Mouse (Mus musculus): ENCODE measurements around the gene Rasa3.

The Rasa3 gene

DNA sequence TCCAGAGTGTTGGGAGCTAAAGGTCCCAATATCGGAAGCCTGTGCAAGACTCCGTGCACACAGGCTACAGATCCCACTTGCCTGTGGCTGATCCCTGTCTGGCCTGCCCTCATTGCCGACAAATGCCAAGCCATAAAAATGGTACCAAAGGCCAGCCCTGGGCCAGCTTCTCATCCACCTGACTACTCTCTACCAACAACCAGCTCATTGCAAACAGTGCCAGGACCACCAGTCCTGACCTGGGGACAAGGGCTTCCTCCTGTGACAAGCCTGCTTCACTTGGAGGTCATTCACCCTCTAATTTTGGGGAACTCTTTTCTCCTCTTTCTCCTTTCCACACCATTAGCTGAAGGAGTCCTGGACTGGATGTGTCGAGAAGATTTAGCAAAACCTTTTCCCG lies 29.8 kb downstream of the Rasa3 start:
- no peak for DNase-seq

DNA sequence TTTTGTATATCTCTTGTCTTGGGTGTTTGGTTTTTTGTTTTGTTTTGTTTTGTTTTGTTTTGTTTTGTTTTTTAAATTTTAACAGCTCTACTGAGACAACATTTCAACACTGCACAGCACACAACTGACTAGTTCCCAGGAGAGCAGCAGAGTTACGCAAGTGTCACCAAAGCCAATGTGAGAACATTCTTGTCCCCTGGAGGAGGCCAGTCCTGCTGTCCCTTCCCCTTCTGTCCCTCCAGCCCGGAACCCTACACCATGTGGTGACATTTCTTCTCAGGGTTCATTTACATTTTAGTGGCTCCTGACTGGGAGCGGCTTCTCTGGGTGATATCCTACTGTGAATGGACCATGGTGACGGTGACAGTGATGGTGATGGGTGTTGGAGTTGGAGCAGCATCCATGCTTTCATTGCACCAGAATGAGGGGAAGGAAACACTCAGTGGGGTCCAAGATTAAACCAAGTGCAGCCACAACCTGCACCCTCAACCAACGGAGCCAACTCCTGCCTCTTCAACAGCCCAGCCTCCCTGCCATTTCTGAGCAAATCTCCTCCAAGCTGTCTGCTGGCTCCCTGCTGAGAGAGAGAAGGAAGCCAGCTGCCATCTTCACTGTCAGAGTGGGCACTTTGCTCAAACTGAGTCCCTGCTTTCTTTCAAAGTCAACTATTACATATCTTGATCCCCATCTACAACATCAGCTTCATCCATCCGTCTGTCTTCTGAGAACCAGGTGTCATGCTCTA lies 32.3 kb downstream of the Rasa3 start:
- DNase-seq: peak; percentile 61 to 76

DNA sequence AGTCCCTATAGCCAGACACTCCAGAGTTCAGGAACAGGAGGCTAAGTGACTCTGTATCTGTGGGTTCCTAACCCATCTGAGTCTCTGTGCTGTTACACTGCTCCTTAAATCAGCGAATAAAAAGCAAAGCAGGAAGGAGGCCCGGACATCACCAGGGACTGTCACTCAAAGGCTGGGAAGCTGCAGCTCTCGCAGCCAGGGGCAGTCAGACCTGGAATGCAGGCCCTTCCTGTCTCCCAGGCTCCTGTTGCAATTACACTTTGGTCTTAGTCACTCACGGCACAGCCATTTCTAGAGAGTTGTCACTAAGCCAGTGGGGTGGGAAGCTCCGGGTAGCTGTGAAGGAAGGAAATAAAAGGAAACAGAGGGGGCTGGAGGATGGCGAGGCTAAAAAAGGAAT lies 33.2 kb downstream of the Rasa3 start:
- peak; percentile 45 to 67 for DNase-seq

DNA sequence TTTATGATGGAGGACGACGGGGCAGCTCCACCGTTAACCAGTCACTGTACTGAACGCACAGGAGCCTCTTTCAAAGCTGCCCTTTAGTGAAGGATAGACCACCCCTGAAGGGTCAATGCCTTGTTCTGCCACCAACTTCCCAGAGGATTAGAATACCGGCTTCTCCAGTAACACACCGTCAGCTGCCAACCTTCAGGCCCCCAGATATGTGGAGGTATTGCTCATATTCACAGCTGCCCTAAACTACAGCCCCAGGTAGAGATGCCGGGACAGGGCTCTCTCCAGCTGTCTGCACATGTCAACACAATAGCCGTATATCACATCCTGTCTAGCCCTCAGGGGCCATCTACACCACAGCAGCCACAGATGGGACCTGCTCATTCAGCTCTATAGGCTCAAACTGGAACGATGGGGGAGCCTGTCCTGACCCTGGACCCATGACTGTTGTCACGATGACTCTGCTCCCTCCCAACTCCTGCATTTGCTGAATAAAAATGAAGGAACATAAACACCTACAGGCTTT lies 34.7 kb downstream of the Rasa3 start:
- no peak for DNase-seq

DNA sequence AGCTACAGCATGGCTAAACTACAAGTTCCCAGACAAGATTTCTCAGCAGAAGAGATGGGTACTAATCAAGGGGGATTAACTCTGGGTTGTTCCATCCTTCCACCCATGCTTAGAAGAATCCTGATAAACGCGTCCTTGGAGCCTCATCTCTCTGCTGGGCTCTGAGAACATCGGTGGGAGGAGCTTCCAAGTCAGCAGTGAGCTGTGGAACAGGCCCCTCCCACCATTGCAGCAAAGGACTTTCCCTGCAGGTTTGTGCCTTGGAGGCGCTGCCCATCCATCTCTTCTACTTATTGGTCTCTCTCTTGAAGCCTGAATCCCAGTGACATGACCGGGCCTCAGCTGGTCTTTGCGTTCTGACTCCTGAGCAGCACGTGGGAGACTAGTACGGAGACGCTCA lies 36.2 kb downstream of the Rasa3 start:
- DNase-seq: no peak

DNA sequence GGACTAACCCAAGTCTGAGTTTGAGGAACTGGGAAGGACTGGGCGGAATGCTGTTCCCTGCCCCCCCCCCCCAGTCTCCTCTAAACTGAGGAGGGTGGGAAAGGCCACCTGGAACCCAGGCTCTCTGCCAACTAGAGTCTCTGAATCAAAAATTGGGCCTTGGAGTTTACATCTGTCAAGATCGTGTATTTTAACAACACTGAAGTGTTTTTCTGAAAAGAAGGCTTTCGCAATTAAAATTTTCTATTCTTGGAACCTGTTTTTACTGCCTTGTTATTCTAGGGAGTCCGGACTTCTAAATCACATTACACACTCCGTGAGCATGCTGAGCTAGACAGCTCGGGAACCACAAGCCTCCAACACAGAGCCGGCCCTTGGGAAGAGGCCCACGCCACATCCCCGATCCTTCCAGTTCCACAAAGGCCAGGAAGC lies 36.9 kb downstream of the Rasa3 start:
- DNase-seq: peak; percentile 57 to 71

DNA sequence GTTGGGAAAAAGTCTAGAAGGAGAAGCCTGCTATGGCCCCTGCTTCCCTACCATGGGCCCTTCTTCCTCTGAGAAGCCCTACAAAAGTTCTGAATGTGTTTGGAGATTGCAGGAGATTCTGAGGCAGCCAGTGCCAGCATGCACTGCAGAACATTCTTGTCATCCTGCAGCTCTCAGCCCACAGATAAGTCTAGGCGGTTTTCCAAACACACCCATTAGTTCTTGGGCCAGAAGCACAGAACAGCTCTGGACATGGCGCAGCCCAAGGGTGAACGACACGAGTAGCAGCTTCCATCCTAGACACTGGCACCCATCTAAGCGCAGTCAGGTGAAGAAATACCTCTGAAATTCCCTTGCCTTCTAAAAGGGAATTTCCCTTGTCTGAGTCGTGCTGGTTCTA lies 44.3 kb downstream of the Rasa3 start:
- no peak for DNase-seq

DNA sequence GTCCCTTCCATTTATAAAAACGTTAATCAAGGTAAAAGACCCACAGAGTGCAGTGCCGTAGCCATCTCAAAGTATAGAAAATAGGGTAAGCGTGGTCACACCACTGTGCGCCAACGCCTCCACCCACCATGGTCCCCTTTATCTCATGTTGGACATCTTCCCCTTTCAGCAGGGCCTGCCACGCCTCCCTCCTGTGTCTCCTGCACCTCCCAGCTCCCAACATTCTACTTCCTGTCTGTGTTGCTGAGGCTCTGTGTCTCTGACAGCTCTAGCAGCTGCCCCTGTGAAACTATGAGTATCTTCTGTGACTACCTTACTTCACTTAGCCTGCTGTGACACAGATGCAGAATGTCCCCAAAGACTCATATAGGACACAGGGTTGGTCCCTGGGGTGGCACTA lies 45.1 kb downstream of the Rasa3 start:
- no peak for DNase-seq

DNA sequence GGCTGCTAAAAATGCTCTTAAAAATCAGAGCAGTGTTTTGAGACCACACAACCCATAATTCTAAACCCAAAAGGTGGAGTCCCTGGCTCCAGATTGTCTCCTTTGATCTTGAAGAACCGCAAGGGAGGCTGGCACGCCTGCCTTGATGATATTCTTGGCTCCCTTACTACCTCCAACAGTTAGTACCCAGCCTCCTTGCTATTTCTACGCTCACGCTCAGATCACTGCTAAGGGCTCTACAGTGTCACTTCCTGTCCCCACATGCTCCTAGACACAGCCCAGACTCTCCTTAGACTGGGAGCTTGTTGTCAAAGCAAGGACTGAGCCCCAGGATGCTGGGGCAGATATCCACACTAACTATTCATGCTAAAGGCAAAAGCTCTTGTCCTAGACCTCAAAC lies 46.6 kb downstream of the Rasa3 start:
- DNase-seq: no peak

DNA sequence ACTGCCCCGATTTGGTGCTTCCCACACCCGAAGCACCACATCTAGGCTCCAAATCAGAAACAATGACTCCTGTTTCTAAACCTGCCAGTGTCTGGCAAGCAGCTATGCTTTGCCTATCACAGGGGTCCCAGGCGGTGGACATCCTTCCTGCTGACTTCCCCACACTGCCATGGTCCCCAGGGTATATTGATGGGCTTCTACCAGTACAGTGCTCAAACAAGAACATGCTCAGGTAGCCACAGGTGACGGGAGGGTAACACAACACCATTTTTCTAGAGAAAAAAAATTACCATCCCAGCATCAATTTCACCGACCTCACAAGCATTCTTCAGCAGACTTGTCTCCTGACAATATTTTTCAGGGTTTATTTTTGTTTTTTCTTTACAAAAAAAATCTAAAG lies 47.2 kb downstream of the Rasa3 start:
- DNase-seq: no peak

DNA sequence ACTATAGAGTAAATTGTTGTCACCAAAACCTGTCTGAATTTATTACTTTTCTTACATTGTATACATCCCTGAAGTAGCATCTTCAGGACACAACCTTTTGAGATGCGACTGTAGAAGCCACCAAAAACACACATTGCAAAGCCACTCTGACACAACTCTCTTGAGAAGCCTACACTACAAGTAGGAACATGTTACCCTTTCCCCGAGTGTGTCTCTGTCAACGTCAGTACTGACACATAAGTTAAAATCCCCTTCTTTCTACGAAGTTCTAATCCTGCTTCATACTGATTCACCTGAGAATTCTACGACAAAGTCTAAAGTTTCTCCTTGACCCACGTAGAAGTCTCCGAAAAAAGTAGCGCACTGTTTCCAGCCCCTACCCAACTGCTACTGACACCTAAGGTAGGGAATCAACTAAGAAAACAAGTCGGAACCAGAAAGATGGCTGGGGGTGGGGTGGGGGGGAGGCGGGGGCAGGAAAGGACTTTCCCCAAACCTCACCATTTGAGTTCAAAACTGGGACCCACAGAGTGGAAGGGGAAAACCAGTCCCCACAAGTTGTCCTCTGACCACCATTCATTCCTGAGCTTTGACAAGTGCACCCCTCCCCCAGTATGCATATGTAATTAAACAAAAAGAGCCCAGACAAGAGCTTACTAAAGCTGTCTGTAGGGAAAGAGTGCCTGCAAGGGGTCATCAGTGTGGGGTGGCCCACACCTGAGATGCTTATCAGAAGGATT lies 47.9 kb downstream of the Rasa3 start:
- no peak for DNase-seq

DNA sequence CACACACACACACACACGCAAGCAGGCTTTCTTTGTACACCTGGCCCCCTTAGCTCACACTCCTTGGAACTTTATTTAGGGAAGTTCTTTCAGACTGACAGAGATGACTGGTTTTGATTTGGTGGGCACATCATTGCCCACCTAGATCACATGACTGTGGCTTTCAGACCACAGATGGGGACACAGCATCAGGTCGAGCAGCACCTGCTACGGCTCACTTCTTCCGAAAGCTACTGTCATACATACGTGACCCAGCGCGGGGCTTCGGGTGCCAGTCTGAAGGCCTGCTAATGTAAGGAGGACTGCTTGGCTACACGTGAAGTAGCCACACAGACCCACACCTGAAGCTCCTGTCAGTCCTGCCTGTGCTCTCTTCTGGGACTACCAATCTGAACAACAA lies 49.3 kb downstream of the Rasa3 start:
- DNase-seq: no peak

DNA sequence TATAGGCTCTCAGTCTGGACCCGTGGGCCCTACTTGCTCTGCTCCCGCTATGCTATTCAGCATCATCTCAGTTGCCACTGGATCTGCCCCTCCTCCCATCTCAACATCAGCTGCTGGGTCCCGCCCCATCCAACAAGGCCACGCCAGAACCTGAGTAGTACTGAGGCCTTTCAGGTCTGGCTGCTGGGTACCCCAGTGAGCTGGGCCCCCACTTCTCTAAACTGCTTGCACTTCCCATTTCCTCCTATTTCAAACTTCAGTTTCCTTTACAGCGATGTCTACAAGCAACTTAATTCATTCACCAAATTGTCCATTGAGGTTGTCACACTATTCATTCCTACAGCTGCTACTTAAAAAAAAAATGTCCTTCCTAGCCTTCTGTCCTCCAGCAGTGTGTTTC lies 49.8 kb downstream of the Rasa3 start:
- no peak for DNase-seq

DNA sequence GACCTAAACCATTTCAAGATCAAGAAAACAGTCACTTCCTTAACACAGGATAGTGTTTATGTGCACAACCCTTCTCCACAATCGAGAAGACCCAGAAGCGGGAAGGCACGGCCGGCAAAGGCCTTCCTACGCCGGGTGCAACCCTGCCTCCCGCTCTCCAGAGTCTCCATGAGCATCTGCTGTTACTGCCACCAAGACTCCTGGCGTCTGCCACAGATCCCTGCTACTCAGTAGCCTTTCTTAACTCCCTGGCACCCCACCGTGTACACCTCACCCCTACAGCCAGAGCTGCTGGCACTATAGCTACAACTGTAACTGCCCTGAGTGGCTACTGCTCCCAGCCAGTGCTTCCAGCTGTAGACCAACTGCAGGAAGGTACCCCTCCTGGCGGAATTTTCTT lies 51.3 kb downstream of the Rasa3 start:
- no peak for DNase-seq

DNA sequence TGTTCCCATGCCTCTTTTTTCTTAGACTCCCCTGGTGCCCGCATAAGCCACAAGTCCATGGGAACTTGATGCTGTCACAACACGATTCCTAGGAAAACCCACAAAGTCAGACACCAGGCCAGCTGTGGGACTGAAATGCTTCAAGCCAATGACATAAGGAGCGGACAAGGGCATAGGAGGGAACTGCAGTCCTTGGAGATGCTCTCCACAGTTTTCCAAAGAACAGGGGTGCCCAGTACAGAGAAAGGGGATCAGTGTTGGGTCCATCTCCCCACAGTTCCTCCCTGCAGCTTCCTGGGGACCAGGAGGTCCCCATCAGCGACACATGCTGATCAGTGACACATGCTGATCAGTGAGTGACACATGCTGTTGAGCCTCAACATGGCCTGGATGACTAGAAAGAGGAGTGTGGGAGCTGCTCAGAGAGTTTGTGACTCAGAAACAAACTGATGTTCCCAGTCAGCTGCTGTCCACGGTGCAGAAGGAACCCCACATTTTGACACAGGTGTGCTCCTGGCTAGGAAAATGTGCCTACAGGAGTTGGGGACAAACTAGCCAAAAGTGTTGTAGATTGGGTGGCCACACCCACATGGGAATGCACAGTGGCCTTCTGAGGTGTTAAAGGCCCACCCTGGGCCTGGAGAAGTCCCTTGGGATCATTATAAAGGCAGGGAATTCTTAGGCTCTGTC lies 52.0 kb downstream of the Rasa3 start:
- no peak for DNase-seq

DNA sequence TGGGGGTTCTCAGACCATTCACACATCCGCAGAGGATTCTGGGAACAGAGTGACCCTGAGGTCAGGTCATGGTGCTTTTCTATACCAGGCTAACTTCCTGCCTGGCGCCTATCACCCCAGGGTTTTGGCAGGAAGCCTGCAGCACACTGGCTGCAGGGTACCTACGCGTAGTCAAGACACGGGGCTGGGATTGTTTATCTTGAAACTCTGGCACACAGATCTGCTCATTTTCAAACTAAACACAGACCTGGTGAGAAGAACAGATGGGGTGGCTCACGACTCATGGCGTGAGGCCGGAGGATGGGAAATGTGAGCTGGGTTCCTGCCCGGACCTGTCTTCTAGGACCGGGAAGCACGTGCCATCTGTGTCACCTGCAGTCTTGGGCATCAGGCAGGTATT lies 52.5 kb downstream of the Rasa3 start:
- DNase-seq: peak; percentile 73 to 85

DNA sequence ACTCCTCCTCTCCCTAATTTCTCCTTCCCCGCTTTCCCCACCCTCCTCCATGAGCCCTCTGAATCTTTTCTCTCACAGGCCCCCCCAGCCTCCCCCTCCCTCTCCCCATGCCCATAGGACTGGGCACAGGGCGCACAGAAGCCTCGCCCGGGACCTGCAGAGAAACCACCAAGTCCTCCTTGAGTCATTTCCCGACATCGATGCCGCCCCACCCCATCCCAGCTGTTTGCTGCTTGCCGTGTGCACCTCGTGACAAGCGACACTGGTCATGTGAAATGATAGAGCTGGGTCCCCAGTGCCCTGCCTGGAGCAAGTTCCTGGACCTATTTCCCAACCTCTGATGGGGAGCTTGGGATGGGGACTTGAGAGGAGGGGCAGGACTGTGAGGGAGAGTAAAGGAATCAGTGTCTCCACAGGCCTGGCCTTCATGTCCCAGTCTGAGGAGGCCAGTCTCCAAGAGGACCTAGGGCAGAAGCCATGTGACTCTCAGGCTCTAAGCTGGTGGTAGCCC lies 53.4 kb downstream of the Rasa3 start:
- DNase-seq: peak; percentile 80 to 81

DNA sequence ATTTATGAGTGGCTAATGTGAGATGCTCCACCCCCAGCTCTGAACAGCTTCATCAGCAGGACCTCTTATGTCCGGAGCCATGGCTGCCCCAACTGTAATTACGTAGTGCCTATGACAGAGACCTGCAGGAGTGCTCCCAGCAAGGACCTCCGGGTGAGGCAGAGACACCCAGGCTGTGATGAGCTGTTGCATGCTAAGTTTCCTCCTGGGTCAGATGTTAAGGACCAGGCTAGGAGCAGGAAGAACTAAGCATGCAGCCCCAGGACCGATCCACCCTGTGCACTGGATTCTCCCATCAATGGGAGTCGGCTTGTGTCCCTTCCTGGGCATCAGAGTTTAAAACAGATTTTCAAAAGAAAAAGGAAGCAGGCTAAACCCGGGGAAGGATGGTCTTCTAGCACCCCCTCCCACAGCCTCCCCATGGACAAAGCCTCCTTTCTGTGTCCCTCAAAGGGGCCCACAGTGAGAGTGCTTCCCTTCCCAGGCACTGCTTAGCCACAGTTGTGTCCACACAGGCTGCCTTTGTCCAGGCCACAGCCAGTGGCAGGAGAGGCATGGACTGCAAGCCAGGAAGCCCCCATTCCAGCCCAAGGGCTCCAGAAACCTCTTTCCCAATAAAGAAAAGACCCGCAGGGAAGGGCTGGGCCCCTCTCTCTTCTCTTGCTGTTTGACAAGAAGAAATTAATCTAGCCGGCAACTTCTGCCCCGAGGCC lies 54.2 kb downstream of the Rasa3 start:
- DNase-seq: no peak

DNA sequence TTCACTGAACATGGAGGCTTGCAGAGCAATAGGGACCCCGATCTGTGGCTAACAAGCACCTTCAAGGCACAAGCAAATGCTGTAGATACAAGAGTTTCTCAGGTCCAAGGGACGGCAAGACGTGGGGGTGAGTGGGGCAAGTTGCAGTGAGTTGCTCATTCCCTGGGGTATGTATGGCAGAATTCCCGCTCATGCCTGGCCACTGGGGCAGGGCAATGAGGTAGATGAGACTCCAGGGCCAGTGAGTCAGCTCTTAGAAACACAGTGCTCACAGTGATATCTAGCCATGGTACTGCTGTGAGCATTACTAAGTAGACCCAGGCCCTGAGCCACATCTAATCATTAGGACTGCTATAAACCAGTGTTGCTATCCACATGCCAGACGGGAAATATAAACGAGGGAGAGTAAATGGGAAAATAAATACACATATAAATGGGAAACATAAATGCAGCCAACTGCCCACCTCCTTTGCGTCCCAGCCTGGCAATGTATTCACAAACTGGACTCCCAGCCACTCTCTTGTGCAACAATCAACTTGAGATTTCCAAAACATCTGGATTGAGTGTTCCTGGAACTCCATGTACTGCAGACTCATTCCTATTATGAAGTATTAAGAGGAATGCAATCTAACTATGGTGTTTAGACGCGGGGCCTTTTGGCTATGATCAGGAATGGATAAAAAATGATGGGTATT lies 57.0 kb downstream of the Rasa3 start:
- peak in 1 of 2 experiments; percentile 54 for DNase-seq

DNA sequence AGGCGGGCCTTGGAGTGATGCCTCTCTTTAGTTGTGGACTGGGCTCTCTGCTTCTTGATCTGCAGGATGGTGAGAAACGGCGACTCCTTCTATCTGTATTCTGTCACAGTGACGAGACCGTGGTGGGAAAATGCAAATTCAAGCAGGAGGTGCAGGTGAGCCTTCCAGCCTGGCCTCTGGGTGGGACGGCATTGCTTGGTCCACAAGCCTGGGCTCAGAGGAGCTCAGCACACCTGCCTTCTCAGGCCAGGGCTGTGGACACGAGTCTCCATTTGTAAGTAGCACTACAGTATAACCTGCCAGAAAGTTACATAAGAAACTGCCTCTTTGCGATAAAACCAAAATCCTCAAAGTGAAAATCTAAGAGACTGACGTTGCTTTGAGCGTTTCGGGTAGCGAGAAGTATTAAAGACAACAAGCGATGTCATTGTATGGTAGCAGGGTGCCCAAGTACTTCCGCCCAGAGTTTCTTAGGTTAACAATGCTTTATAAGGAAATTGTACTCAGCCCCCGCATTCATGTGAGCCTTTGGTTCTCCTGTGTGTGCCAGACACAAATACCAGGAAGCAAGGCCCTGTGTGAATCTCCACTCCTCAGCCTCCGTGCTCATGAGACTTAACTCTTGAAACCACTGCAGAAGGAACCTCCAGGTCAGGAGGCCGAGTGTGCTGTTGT lies 60.4 kb downstream of the Rasa3 start:
- DNase-seq: no peak

DNA sequence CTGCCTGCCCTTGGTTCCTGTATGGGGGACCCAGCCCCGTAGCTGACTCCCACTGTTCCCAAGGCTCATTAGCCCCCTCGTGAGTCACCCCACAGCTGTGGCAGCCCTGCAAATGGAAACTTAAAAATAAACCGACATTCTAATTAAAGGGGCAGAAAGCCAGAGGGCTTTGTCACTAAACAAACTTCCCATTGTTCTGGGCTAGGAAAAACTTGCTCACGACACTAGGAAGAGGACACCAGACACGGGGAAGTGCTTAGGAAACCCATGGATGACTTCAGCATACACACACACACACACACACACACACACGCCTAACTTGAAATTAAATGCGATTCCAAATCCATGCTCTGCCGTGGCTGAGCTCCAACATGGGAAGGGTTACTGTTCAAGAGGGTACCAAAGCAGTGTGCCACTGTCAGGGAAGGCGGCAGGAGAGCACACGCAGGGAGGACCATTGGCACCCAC lies 62.4 kb downstream of the Rasa3 start:
- peak; percentile 30 to 50 for DNase-seq

All from lung, adult 18-20 months (tissue).